Mouse (Mus musculus): Measurements from ENCODE around the gene Thada. TPM values are rescaled to one million over a fixed set of nuclear protein-coding genes. Genes with fewer than 3 reads are reported as not detected.

The Thada gene
- polyA plus RNA-seq, 2 experiments, result 9.1 to 9.7 TPM

- Histone ChIP-seq H3K9ac (ENCODE audit: low read depth, low read length, severe bottlenecking) (no peak overlapping the region), H3K9me3 (ENCODE audit: control insufficient read depth, low read length) (no peaks in the 10 kb centered on the region), H3K36me3 (ENCODE audit: control insufficient read depth, insufficient read depth, low read length) (no peaks in the 10 kb centered on the region), H3K4me2 (replicated peaks; ENCODE audit: low read depth, low read length, severe bottlenecking) (no peak overlapping the region), H3K4me3 (replicated peaks; ENCODE audit: low read length) (no peak overlapping the region), H3K27me3 (ENCODE audit: control insufficient read depth, insufficient read depth, low read length) (no peaks in the 10 kb centered on the region), H3K27ac (replicated peaks; ENCODE audit: low read depth, low read length) (no peak overlapping the region), H3K4me1 (ENCODE audit: control insufficient read depth, insufficient read depth, low read length) (no peaks in the 10 kb centered on the region)
- TF ChIP-seq POLR2A (IDR thresholded peaks at IDR 0.05; ENCODE audit: borderline replicate concordance, extremely low read depth, insufficient read depth, insufficient read length), result no peak
- 81% methylated on average over 3 of the region's 3 CpGs for WGBS
- DNase-seq (ENCODE audit: low spot score), result no peak
- ATAC-seq (ENCODE audit: low FRiP score, low read depth), result no peak
Observed at GRCm38 (mm10) chr17:84497972-84498604, 32.1 kb upstream of the Thada start.

- Histone ChIP-seq H3K4me1 (ENCODE audit: control insufficient read depth, insufficient read depth, low read length) (no peaks in the 10 kb centered on the region), H3K9ac (ENCODE audit: low read depth, low read length, severe bottlenecking) (no peak overlapping the region), H3K9me3 (ENCODE audit: control insufficient read depth, low read length) (no peaks in the 10 kb centered on the region), H3K4me3 (replicated peaks; ENCODE audit: low read length) (no peak overlapping the region), H3K4me2 (replicated peaks; ENCODE audit: low read depth, low read length, severe bottlenecking) (no peak overlapping the region), H3K27me3 (ENCODE audit: control insufficient read depth, insufficient read depth, low read length) (no peaks in the 10 kb centered on the region), H3K27ac (replicated peaks; ENCODE audit: low read depth, low read length) (no peak overlapping the region), H3K36me3 (ENCODE audit: control insufficient read depth, insufficient read depth, low read length) (no peaks in the 10 kb centered on the region)
- 68% methylated on average over 2 of the region's 2 CpGs for WGBS
- no peak for TF ChIP-seq POLR2A (IDR thresholded peaks at IDR 0.05; ENCODE audit: borderline replicate concordance, extremely low read depth, insufficient read depth, insufficient read length)
- ATAC-seq (ENCODE audit: low FRiP score, low read depth) (no peak), DNase-seq (ENCODE audit: low spot score) (no peak)
Observed at GRCm38 (mm10) chr17:84497559-84497958, 31.6 kb upstream of the Thada start.

- 84% methylated on average over 5 of the region's 5 CpGs for WGBS
- no peak overlapping the region for H3K4me2 ChIP-seq (replicated peaks; ENCODE audit: low read depth, low read length, severe bottlenecking)
- ATAC-seq (ENCODE audit: low FRiP score, low read depth) (no peak), DNase-seq (ENCODE audit: low spot score) (no peak)
- no peaks in the 10 kb centered on the region for H3K9me3 ChIP-seq (ENCODE audit: control insufficient read depth, low read length)
- H3K4me3 ChIP-seq (replicated peaks; ENCODE audit: low read length), result no peak overlapping the region
- no peak overlapping the region for H3K9ac ChIP-seq (ENCODE audit: low read depth, low read length, severe bottlenecking)
- no peaks in the 10 kb centered on the region for H3K27me3 ChIP-seq (ENCODE audit: control insufficient read depth, insufficient read depth, low read length)
- no peaks in the 10 kb centered on the region for H3K4me1 ChIP-seq (ENCODE audit: control insufficient read depth, insufficient read depth, low read length)
- no peak overlapping the region for H3K27ac ChIP-seq (replicated peaks; ENCODE audit: low read depth, low read length)
- H3K36me3 ChIP-seq (ENCODE audit: control insufficient read depth, insufficient read depth, low read length), result no peaks in the 10 kb centered on the region
- TF ChIP-seq POLR2A (IDR thresholded peaks at IDR 0.05; ENCODE audit: borderline replicate concordance, extremely low read depth, insufficient read depth, insufficient read length), result no peak
Observed at GRCm38 (mm10) chr17:84497026-84497425, 31.0 kb upstream of the Thada start.

GRCm38 (mm10) chr17:84492255-84492880 lies 26.4 kb upstream of the Thada start:
- no peak for TF ChIP-seq POLR2A (IDR thresholded peaks at IDR 0.05; ENCODE audit: borderline replicate concordance, extremely low read depth, insufficient read depth, insufficient read length)
- Histone ChIP-seq H3K9me3 (ENCODE audit: control insufficient read depth, low read length) (no peaks in the 10 kb centered on the region), H3K4me1 (ENCODE audit: control insufficient read depth, insufficient read depth, low read length) (no peaks in the 10 kb centered on the region), H3K27ac (replicated peaks; ENCODE audit: low read depth, low read length) (no peak overlapping the region), H3K27me3 (ENCODE audit: control insufficient read depth, insufficient read depth, low read length) (no peaks in the 10 kb centered on the region), H3K4me2 (replicated peaks; ENCODE audit: low read depth, low read length, severe bottlenecking) (no peak overlapping the region), H3K36me3 (ENCODE audit: control insufficient read depth, insufficient read depth, low read length) (no peaks in the 10 kb centered on the region), H3K9ac (ENCODE audit: low read depth, low read length, severe bottlenecking) (no peak overlapping the region), H3K4me3 (replicated peaks; ENCODE audit: low read length) (no peak overlapping the region)
- 19% methylated on average over 4 of the region's 5 CpGs for WGBS
- ATAC-seq (ENCODE audit: low FRiP score, low read depth), result no peak
- no peak for DNase-seq (ENCODE audit: low spot score)

GRCm38 (mm10) chr17:84487415-84487814 lies 21.4 kb upstream of the Thada start:
- no peak overlapping the region for H3K4me3 ChIP-seq (replicated peaks; ENCODE audit: low read length)
- 68% methylated on average over 2 of the region's 2 CpGs for WGBS
- no peak overlapping the region for H3K9ac ChIP-seq (ENCODE audit: low read depth, low read length, severe bottlenecking)

More at GRCm38 (mm10) chr17:84487415-84487814, 21.4 kb upstream of the Thada start:
- DNase-seq (ENCODE audit: low spot score) (no peak), ATAC-seq (ENCODE audit: low FRiP score, low read depth) (no peak)
- no peaks in the 10 kb centered on the region for H3K36me3 ChIP-seq (ENCODE audit: control insufficient read depth, insufficient read depth, low read length)
- H3K27me3 ChIP-seq (ENCODE audit: control insufficient read depth, insufficient read depth, low read length), result no peaks in the 10 kb centered on the region
- TF ChIP-seq POLR2A (IDR thresholded peaks at IDR 0.05; ENCODE audit: borderline replicate concordance, extremely low read depth, insufficient read depth, insufficient read length), result no peak
- H3K27ac ChIP-seq (replicated peaks; ENCODE audit: low read depth, low read length), result no peak overlapping the region
- no peaks in the 10 kb centered on the region for H3K4me1 ChIP-seq (ENCODE audit: control insufficient read depth, insufficient read depth, low read length)
- no peaks in the 10 kb centered on the region for H3K9me3 ChIP-seq (ENCODE audit: control insufficient read depth, low read length)
- no peak overlapping the region for H3K4me2 ChIP-seq (replicated peaks; ENCODE audit: low read depth, low read length, severe bottlenecking)
